Mouse (Mus musculus): ENCODE data around the gene Pcdh9.

- TF ChIP-seq CTCF (IDR thresholded peaks at IDR 0.05; ENCODE audit: insufficient read depth, low read depth, low read length): no peak
- TF ChIP-seq POLR2A (IDR thresholded peaks at IDR 0.05; ENCODE audit: insufficient read depth, low read depth, low read length): no peak
Observed at GRCm38 (mm10) chr14:93070140-93070539, 820.3 kb downstream of the Pcdh9 start.
